Mouse (Mus musculus) intestine, postnatal 0 days (tissue): ENCODE results near the gene Efna2. TPM values are rescaled to one million over a fixed set of nuclear protein-coding genes. Genes with fewer than 3 reads are reported as not detected.
"Not testable (repeated sequence)": the region's sequence is repeated elsewhere in the genome, so short reads cannot be mapped to it uniquely, and the experiment has no call there.

Experiments used
- ATAC-seq: fragments of 200-750 bp; cut with Nextera tagmentation; 2 replicates; pipeline ENCODE4 v1.8.0; 2017; ENCODE audit warnings: mild to moderate bottlenecking, moderate TSS enrichment, moderate library complexity
- H3K27ac ChIP-seq: fragments of 300-500 bp; sonication (generic); 2 replicates; pipeline ENCODE4 v1.5.1; 2014; ENCODE audit warnings: mild to moderate bottlenecking, low read depth, low read length, moderate library complexity
- H3K27me3 ChIP-seq: fragments of 300-500 bp; sonication (generic); replicated peaks from 2 replicates; pipeline ENCODE4 v1.6.1; 2014; ENCODE audit warnings: low read length, mixed read lengths; ENCODE audit not compliant: control insufficient read depth, insufficient read depth
- H3K36me3 ChIP-seq: fragments of 300-500 bp; sonication (generic); 2 replicates; pipeline ENCODE4 v1.6.1; 2014; ENCODE audit warnings: mild to moderate bottlenecking, moderate library complexity; ENCODE audit not compliant: control insufficient read depth, insufficient read depth
- H3K4me1 ChIP-seq: fragments of 300-500 bp; sonication (generic); replicated peaks from 2 replicates; pipeline ENCODE4 v1.6.1; 2014; ENCODE audit warnings: antibody characterized with exemption, low read length, mixed read lengths; ENCODE audit not compliant: control insufficient read depth, insufficient read depth
- H3K4me2 ChIP-seq: fragments of 300-500 bp; sonication (generic); replicated peaks from 2 replicates; pipeline ENCODE4 v1.6.1; 2014; ENCODE audit warnings: low read depth, mild to moderate bottlenecking, moderate library complexity
- H3K4me3 ChIP-seq: fragments of 300-500 bp; sonication (generic); 2 replicates; pipeline ENCODE4 v1.5.1; 2014; ENCODE audit warnings: low read depth, low read length
- H3K9ac ChIP-seq: fragments of 300-500 bp; sonication (generic); 2 replicates; pipeline ENCODE4 v1.6.1; 2014; ENCODE audit warnings: mild to moderate bottlenecking, low read depth, low read length
- H3K9me3 ChIP-seq: fragments of 300-500 bp; sonication (generic); 2 replicates; pipeline ENCODE4 v1.6.1; 2016; ENCODE audit warnings: mixed run types; ENCODE audit not compliant: control insufficient read depth
- CTCF ChIP-seq: sonication (generic); IDR thresholded peaks from 2 replicates; pipeline ENCODE4 v1.5.1; 2016; ENCODE audit warnings: low read depth, mild to moderate bottlenecking, control low read depth, antibody characterized with exemption, moderate library complexity
- WGBS: fragments of 180-500 bp; shearing (Covaris S2); extraction: QIAGEN DNeasy Blood & Tissue Kit; methylation state at CpG from one replicate; pipeline ENCODE4 v1.1.7; 2014; 5-methylcytosine and 5-hydroxymethylcytosine counted together
- polyA plus RNA-seq: library from polyadenylated mRNA; unstranded; fragments of >200 nt; fragmentation: Nextera tagmentation; extraction: Ambion mirVana; gene quantifications from 2 replicates; pipeline ENCODE4 v1.2.1, GENCODE M21; 2015

The Efna2 gene
- polyA plus RNA-seq, 1 experiment from 2014 or later: 3.5 TPM

- H3K4me1 ChIP-seq: peaks cover 32% of the 10 kb centered on the region
- H3K27me3 ChIP-seq: no peaks in the 10 kb centered on the region
- no peaks in the 10 kb centered on the region for H3K9me3 ChIP-seq
- WGBS: 8% methylated on average over 44 of the region's 44 CpGs
- 0 out of 2 replicates have a peak, but pooled peaks cover 3% of the 10 kb centered on the region for H3K36me3 ChIP-seq
- peak overlapping the region; percentile 37 for H3K4me3 ChIP-seq
- H3K27ac ChIP-seq: peak overlapping the region; percentile 50
- H3K9ac ChIP-seq: peak overlapping the region; percentile 46
- H3K4me2 ChIP-seq: peak overlapping the region; percentile 82
- no peak for ATAC-seq
- TF ChIP-seq CTCF: no peak
Observed at GRCm38 (mm10) chr10:80164161-80164997, 14.9 kb upstream of the Efna2 start.

GRCm38 (mm10) chr10:80164998-80165344 is 14.3 kb upstream of the Efna2 start:
- ATAC-seq: peak; percentile 13
- Histone ChIP-seq H3K4me1 (peaks cover 29% of the 10 kb centered on the region), H3K27ac (peak overlapping the region; percentile 60), H3K4me2 (peak overlapping the region; percentile 82), H3K4me3 (peak overlapping the region; percentile 37), H3K9me3 (no peaks in the 10 kb centered on the region), H3K9ac (peak overlapping the region; percentile 46), H3K36me3 (peaks cover 9% of the 10 kb centered on the region), H3K27me3 (no peaks in the 10 kb centered on the region)
- 0% methylated on average over 17 of the region's 17 CpGs for WGBS
- TF ChIP-seq CTCF: peak; percentile 100

- no peaks in the 10 kb centered on the region for H3K27me3 ChIP-seq
- WGBS: 18% methylated on average over 20 of the region's 20 CpGs
- H3K4me2 ChIP-seq: peak within 1 kb of the TSS; percentile 82
- no peak for ATAC-seq
- peak within 1 kb of the TSS; percentile 60 for H3K27ac ChIP-seq
- no peaks in the 10 kb centered on the region for H3K9me3 ChIP-seq
- TF ChIP-seq CTCF: no peak
- H3K4me1 ChIP-seq: peaks cover 23% of the 10 kb centered on the region
- peak within 1 kb of the TSS; percentile 46 for H3K9ac ChIP-seq
- H3K36me3 ChIP-seq: peaks cover 14% of the 10 kb centered on the region
- peak within 1 kb of the TSS; percentile 37 for H3K4me3 ChIP-seq
Observed at GRCm38 (mm10) chr10:80165392-80166128, 13.7 kb upstream of the Efna2 start, which contains the start of gene Cirbp. Gene Cirbp, plus strand, starts transcription at chr10:80165985.

GRCm38 (mm10) chr10:80166136-80166535 is 13.1 kb upstream of the Efna2 start:
- 87% methylated on average over 4 of the region's 4 CpGs for WGBS
- H3K9ac ChIP-seq: 0 out of 2 replicates have a peak overlapping the region, but pooled peaks have one; percentile 46
- ATAC-seq, H3K27me3 ChIP-seq, H3K4me3 ChIP-seq, H3K9me3 ChIP-seq: not testable (repeated sequence)
- H3K4me2 ChIP-seq: peak overlapping the region; percentile 82
- H3K4me1 ChIP-seq: peaks cover 20% of the 10 kb centered on the region
- peak overlapping the region; percentile 60 for H3K27ac ChIP-seq
- H3K36me3 ChIP-seq: peaks cover 20% of the 10 kb centered on the region

- Histone ChIP-seq H3K27me3 (no peaks in the 10 kb centered on the region), H3K27ac (peak overlapping the region; percentile 100), H3K4me3 (peak overlapping the region; percentile 81), H3K4me1 (peaks cover 12% of the 10 kb centered on the region; the same call in 1 of the 2 replicates), H3K9me3 (no peaks in the 10 kb centered on the region), H3K9ac (peak overlapping the region; percentile 99), H3K36me3 (peaks cover 31% of the 10 kb centered on the region), H3K4me2 (peak overlapping the region; percentile 67)
- no peak for TF ChIP-seq CTCF
- peak; percentile 86 for ATAC-seq
- WGBS: under 1% methylated on average over 51 of the region's 55 CpGs
Observed at GRCm38 (mm10) chr10:80167460-80168037, 11.7 kb upstream of the Efna2 start.
